Comparison of ENCODE assay signal across 8 mouse cellular contexts in the genomic region with DNA sequence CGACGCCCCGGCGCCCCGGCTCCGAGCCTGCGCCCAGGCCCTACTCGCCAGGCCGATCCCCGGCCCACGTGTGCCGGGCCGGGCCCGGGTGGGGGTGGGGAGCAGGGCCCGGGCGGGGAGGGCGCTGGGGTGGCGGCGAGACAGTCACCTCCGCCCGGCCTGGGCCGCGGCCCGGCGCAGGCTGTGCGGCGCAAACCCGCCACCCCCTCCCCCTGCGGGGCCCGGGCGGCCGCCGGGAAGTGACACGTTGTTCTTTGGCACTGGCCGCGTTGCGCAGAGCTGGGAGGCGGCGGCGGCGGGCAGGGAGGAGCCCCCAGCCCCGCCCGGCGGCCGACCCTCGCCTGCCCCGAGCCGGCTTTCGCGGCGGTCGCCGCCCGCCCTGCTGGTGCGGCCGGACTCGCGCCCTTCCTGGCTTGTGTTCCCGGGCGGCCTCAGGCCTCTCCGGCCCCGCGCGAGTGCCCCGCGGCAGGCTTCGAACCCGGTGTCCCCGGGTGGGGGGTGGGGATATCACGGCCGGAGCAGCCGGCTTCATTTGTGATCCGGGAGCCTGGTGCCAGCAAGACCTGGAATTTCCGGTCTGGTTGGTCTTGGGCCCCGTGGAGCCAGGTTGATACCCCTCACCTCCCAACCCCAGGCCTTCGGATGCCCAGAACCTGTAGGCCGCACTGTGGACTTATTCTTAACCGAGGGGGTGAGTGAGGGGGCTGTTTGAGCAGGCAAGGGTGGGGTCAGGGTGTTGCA. TPM values are rescaled to one million over a fixed set of nuclear protein-coding genes. Genes with fewer than 3 reads are reported as not detected.
A peak's percentile ranks its signal among the peaks of the same experiment; 100 is the strongest.
DNase-seq lines count a peak whose midpoint lies in the region; ATAC-seq and TF ChIP-seq lines count a peak whose summit lies in the region.

No protein-coding gene starts in this region.

- WGBS in liver, embryonic 11.5 days: under 1% methylated on average over 57 of the region's 78 CpGs
- under 1% methylated on average over 47 of the region's 78 CpGs for WGBS in midbrain, postnatal 0 days

- H3K9ac ChIP-seq in liver, embryonic 11.5 days (ENCODE audit: low read depth, low read length): peak overlapping the region; percentile 99
- peak overlapping the region; percentile 96 for H3K9ac ChIP-seq in midbrain, postnatal 0 days (replicated peaks; ENCODE audit: low read length, poor library complexity, severe bottlenecking)

- intact Hi-C loops in gastrocnemius, postnatal 14 days (cut with DNase I; ENCODE audit: low total_unique reads): no loop called here

- peak overlapping the region; percentile 100 for H3K4me3 ChIP-seq in liver, embryonic 11.5 days (ENCODE audit: low read depth, low read length)
- H3K4me3 ChIP-seq in midbrain, postnatal 0 days (ENCODE audit: low read depth, low read length): peak overlapping the region; percentile 92

- no peak for TF ChIP-seq CTCF in midbrain, postnatal 0 days (IDR thresholded peaks at IDR 0.05)

- no peaks in the 10 kb centered on the region for H3K27me3 ChIP-seq in liver, embryonic 11.5 days (replicated peaks; ENCODE audit: control insufficient read depth, insufficient read depth, low read length)
- no peaks in the 10 kb centered on the region for H3K27me3 ChIP-seq in midbrain, postnatal 0 days (ENCODE audit: insufficient read depth, low read length)

- H3K27ac ChIP-seq in liver, embryonic 11.5 days (ENCODE audit: low read depth, low read length): peak overlapping the region; percentile 96
- H3K27ac ChIP-seq in midbrain, postnatal 0 days (ENCODE audit: low read depth, low read length): peak overlapping the region; percentile 82

- H3K4me1 ChIP-seq in liver, embryonic 11.5 days (replicated peaks; ENCODE audit: control insufficient read depth, insufficient read depth, low read length): peaks cover 21% of the 10 kb centered on the region
- peaks cover 8% of the 10 kb centered on the region for H3K4me1 ChIP-seq in midbrain, postnatal 0 days (ENCODE audit: insufficient read depth, low read length)

- peak overlapping the region; percentile 96 for H3K4me2 ChIP-seq in liver, embryonic 11.5 days
- peak overlapping the region; percentile 87 for H3K4me2 ChIP-seq in midbrain, postnatal 0 days (ENCODE audit: low read depth, low read length, poor library complexity, severe bottlenecking)

- peaks cover 29% of the 10 kb centered on the region for H3K36me3 ChIP-seq in liver, embryonic 11.5 days (ENCODE audit: control insufficient read depth, insufficient read depth, low read length)
- H3K36me3 ChIP-seq in midbrain, postnatal 0 days (ENCODE audit: insufficient read depth, low read length): peaks cover 24% of the 10 kb centered on the region

- no peaks in the 10 kb centered on the region for H3K9me3 ChIP-seq in liver, embryonic 11.5 days (ENCODE audit: control insufficient read depth, low read length)
- H3K9me3 ChIP-seq in midbrain, postnatal 0 days (ENCODE audit: low read length): no peaks in the 10 kb centered on the region

- peak; percentile 36 for DNase-seq in ovary, adult 18-20 months (ENCODE audit: low spot score)
- no peak for DNase-seq in ovary, postnatal 10 days (ENCODE audit: low spot score)
- DNase-seq in cerebellum, postnatal 10 days: peak; percentile 79 to 80
- DNase-seq in gastrocnemius, postnatal 14 days: peak; percentile 74
- DNase-seq in liver, embryonic 11.5 days (ENCODE audit: low spot score): peak; percentile 58
- DNase-seq in midbrain, postnatal 0 days (ENCODE audit: low spot score): peak; percentile 41
- DNase-seq in thymus, postnatal 0 days (ENCODE audit: low spot score): peak; percentile 10

- ATAC-seq in inflammation-experienced regulatory T-cells, adult 6 months: peak; percentile 33
- ATAC-seq in liver, embryonic 11.5 days (replicated peaks; ENCODE audit: low FRiP score): peak; percentile 69
- peak; percentile 82 for ATAC-seq in midbrain, postnatal 0 days (ENCODE audit: low FRiP score)

RNA-seq across cellular contexts. Expression of a gene that starts 5.0 kb away (rescaled TPM):
- total RNA-seq in gastrocnemius, postnatal 14 days (2021): 100 to 1,000 TPM; 303 to 309 TPM
- 10 to 100 TPM; 48.9 to 68.0 (median 51.3) TPM for polyA plus RNA-seq in inflammation-experienced regulatory T-cells, adult 6 months (2017; shearing (Covaris generic))
- polyA plus RNA-seq in liver, embryonic 11.5 days (2014; fragmentation: Nextera tagmentation; extraction: Ambion mirVana): 185 and 196 TPM in 2 replicates
- 403 and 430 TPM in 2 replicates for total RNA-seq in midbrain, postnatal 0 days (2014; rRNA removed)
- 102 and 118 TPM in 2 replicates for polyA plus RNA-seq in midbrain, postnatal 0 days (2015; fragmentation: Nextera tagmentation; extraction: Ambion mirVana)
- polyA plus RNA-seq in thymus, postnatal 0 days (2015; fragmentation: Nextera tagmentation; extraction: Ambion mirVana): 105 and 110 TPM in 2 replicates

RNA-seq across cellular contexts. Expression of a gene that starts 19.9 kb away (rescaled TPM):
- 10 to 100 TPM; 28.7 to 34.5 TPM for total RNA-seq in gastrocnemius, postnatal 14 days (2021)
- under 1 TPM; 0.30 to 0.78 (median 0.59) TPM for polyA plus RNA-seq in inflammation-experienced regulatory T-cells, adult 6 months (2017; shearing (Covaris generic))
- polyA plus RNA-seq in liver, embryonic 11.5 days (2014; fragmentation: Nextera tagmentation; extraction: Ambion mirVana): 2.1 TPM in 2 replicates
- 152 and 173 TPM in 2 replicates for total RNA-seq in midbrain, postnatal 0 days (2014; rRNA removed)
- polyA plus RNA-seq in midbrain, postnatal 0 days (2015; fragmentation: Nextera tagmentation; extraction: Ambion mirVana): 70.9 and 75.9 TPM in 2 replicates
- 2.1 and 2.3 TPM in 2 replicates for polyA plus RNA-seq in thymus, postnatal 0 days (2015; fragmentation: Nextera tagmentation; extraction: Ambion mirVana)

RNA-seq across cellular contexts. Expression of a gene that starts 21.7 kb away (rescaled TPM):
- 100 to 1,000 TPM; 158 to 159 TPM for total RNA-seq in gastrocnemius, postnatal 14 days (2021)
- 100 to 1,000 TPM; 135 to 198 (median 183) TPM for polyA plus RNA-seq in inflammation-experienced regulatory T-cells, adult 6 months (2017; shearing (Covaris generic))
- polyA plus RNA-seq in liver, embryonic 11.5 days (2014; fragmentation: Nextera tagmentation; extraction: Ambion mirVana): 354 and 386 TPM in 2 replicates
- 201 and 235 TPM in 2 replicates for total RNA-seq in midbrain, postnatal 0 days (2014; rRNA removed)
- polyA plus RNA-seq in midbrain, postnatal 0 days (2015; fragmentation: Nextera tagmentation; extraction: Ambion mirVana): 311 and 316 TPM in 2 replicates
- 264 TPM in 2 replicates for polyA plus RNA-seq in thymus, postnatal 0 days (2015; fragmentation: Nextera tagmentation; extraction: Ambion mirVana)

RNA-seq across cellular contexts. Expression of a gene that starts 43.5 kb away (rescaled TPM):
- total RNA-seq in gastrocnemius, postnatal 14 days (2021): under 1 TPM; 0.16 to 0.57 TPM
- not detected for polyA plus RNA-seq in inflammation-experienced regulatory T-cells, adult 6 months (2017; shearing (Covaris generic))
- 0.90 and 0.97 TPM in 2 replicates for polyA plus RNA-seq in liver, embryonic 11.5 days (2014; fragmentation: Nextera tagmentation; extraction: Ambion mirVana)
- total RNA-seq in midbrain, postnatal 0 days (2014; rRNA removed): 24.4 and 26.9 TPM in 2 replicates
- polyA plus RNA-seq in midbrain, postnatal 0 days (2015; fragmentation: Nextera tagmentation; extraction: Ambion mirVana): 16.7 and 16.9 TPM in 2 replicates
- polyA plus RNA-seq in thymus, postnatal 0 days (2015; fragmentation: Nextera tagmentation; extraction: Ambion mirVana): 0.08 and 0.23 TPM in 2 replicates

RNA-seq across cellular contexts. Expression of a gene that starts 44.3 kb away (rescaled TPM):
- 10 to 100 TPM; 10.9 to 14.1 TPM for total RNA-seq in gastrocnemius, postnatal 14 days (2021)
- 10 to 100 TPM; 63.1 to 71.1 (median 64.1) TPM for polyA plus RNA-seq in inflammation-experienced regulatory T-cells, adult 6 months (2017; shearing (Covaris generic))
- polyA plus RNA-seq in liver, embryonic 11.5 days (2014; fragmentation: Nextera tagmentation; extraction: Ambion mirVana): 124 and 127 TPM in 2 replicates
- 40.0 and 40.3 TPM in 2 replicates for total RNA-seq in midbrain, postnatal 0 days (2014; rRNA removed)
- polyA plus RNA-seq in midbrain, postnatal 0 days (2015; fragmentation: Nextera tagmentation; extraction: Ambion mirVana): 72.3 and 84.6 TPM in 2 replicates
- 116 and 117 TPM in 2 replicates for polyA plus RNA-seq in thymus, postnatal 0 days (2015; fragmentation: Nextera tagmentation; extraction: Ambion mirVana)

Comparison
In these comparisons a context has a peak if more than half of its experiments do, and no peak if none do; other contexts are left out.
1. RNA of a gene that starts 19.9 kb away (polyA plus RNA-seq): 70.9 to 75.9 TPM in midbrain, postnatal 0 days; 2.1 to 2.3 TPM in thymus, postnatal 0 days, 2.1 TPM in liver, embryonic 11.5 days and 0.30 to 0.78 TPM in inflammation-experienced regulatory T-cells, adult 6 months; every median in the first group is over 10 times any median in the second.
2. Peak in every context shown above with its lines, with median percentiles within 50 percentile points of each other: ATAC-seq.